Mouse (Mus musculus): ENCODE results near the gene D630036H23Rik. TPM values are rescaled to one million over a fixed set of nuclear protein-coding genes. Genes with fewer than 3 reads are reported as not detected.

The D630036H23Rik gene
- total RNA-seq, 2 experiments from 2014 or later, result 1.6 to 2.5 TPM

Other genes with a start within 250 kb of the D630036H23Rik start
- gene Ankmy2, start 225.1 kb downstream of the D630036H23Rik start, total RNA-seq (2021), result 10 to 100 TPM; 58.9 to 60.0 TPM
- 100 to 1,000 TPM; 110 to 118 TPM for gene Bzw2, start 224.1 kb downstream of the D630036H23Rik start, total RNA-seq (2021)
- not detected for gene Lrrc72, start 128.8 kb downstream of the D630036H23Rik start, total RNA-seq (2021)
- gene Sostdc1, start 68.0 kb downstream of the D630036H23Rik start, total RNA-seq (2021), result 1 to 10 TPM; 6.6 to 7.2 TPM
- 10 to 100 TPM; 10.7 to 14.4 TPM for gene Ispd, start 731 bp downstream of the D630036H23Rik start, total RNA-seq (2021)